Mouse (Mus musculus): ENCODE data around the gene Shank2. TPM values are rescaled to one million over a fixed set of nuclear protein-coding genes. Genes with fewer than 3 reads are reported as not detected.

Gene Shank2
- polyA plus RNA-seq, 1 experiment from 2014 or later = 0.49 TPM

- H3K9me3 ChIP-seq (ENCODE audit: control insufficient read depth, low read length) = no peaks in the 10 kb centered on the region
- H3K27me3 ChIP-seq (ENCODE audit: control insufficient read depth, insufficient read depth, low read length) = no peaks in the 10 kb centered on the region
- H3K4me1 ChIP-seq (ENCODE audit: control insufficient read depth in 2 of 2, insufficient read depth in 2 of 2, low read length in 2 of 2) = no peaks in the 10 kb centered on the region
- 40% methylated on average over 6 of the region's 6 CpGs for WGBS
- H3K36me3 ChIP-seq (ENCODE audit: control insufficient read depth, insufficient read depth, low read length) = no peaks in the 10 kb centered on the region
- no peak for ATAC-seq (ENCODE audit: insufficient number of reproducible peaks, insufficient read depth, low FRiP score, low read depth)
- H3K9ac ChIP-seq (ENCODE audit: low read length) = no peak overlapping the region
- H3K4me2 ChIP-seq (ENCODE audit: low read length) = no peak overlapping the region
- H3K27ac ChIP-seq (replicated peaks in 1 of 2; ENCODE audit: control insufficient read depth in 1 of 2, insufficient read depth in 1 of 2, low read depth in 2 of 2, low read length in 2 of 2) = no peak overlapping the region
- no peak overlapping the region for H3K4me3 ChIP-seq (ENCODE audit: control insufficient read depth in 1 of 2, insufficient read depth in 1 of 2, low read depth in 1 of 2, low read length in 2 of 2)
These were observed 249.5 kb downstream of the Shank2 start for GRCm38 (mm10) chr7:144251250-144251649.

DNA sequence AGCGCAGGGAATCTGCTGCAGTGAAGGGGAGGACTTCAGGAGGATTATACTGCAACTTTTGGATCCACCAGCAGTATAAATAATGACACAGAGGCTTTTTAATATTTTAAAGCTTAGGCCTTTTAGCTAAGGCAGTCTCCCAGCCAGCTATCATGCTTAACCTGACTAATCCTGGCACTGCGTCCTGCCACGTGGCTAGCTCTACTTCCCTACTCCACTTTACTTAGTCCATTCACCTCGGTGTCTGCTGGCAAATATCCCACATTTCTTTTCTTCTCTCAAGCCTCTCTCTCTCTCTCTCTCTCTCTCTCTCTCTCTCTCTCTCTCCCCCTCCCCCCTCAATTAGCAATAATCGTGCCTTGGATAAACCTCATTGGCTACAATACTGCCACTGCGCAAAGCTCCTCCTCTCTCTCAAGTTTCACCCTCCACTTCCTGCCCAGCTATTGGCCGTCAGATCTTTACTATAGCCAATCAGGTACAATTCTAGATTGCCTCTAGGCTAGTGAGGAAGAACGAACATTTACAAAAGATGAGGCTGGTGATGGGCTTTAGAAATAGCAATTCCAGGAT is 253.0 kb downstream of the Shank2 start:
- Histone ChIP-seq H3K27ac (replicated peaks in 1 of 2; ENCODE audit: control insufficient read depth in 1 of 2, insufficient read depth in 1 of 2, low read depth in 2 of 2, low read length in 2 of 2) (no peak overlapping the region), H3K9ac (ENCODE audit: low read length) (no peak overlapping the region), H3K36me3 (ENCODE audit: control insufficient read depth, insufficient read depth, low read length) (no peaks in the 10 kb centered on the region), H3K4me2 (ENCODE audit: low read length) (no peak overlapping the region), H3K9me3 (ENCODE audit: control insufficient read depth, low read length) (no peaks in the 10 kb centered on the region), H3K4me3 (ENCODE audit: control insufficient read depth in 1 of 2, insufficient read depth in 1 of 2, low read depth in 1 of 2, low read length in 2 of 2) (no peak overlapping the region), H3K4me1 (ENCODE audit: control insufficient read depth in 2 of 2, insufficient read depth in 2 of 2, low read length in 2 of 2) (no peaks in the 10 kb centered on the region), H3K27me3 (ENCODE audit: control insufficient read depth, insufficient read depth, low read length) (no peaks in the 10 kb centered on the region)
- no peak for ATAC-seq (ENCODE audit: insufficient number of reproducible peaks, insufficient read depth, low FRiP score, low read depth)
- WGBS = 32% methylated on average over 8 of the region's 8 CpGs

GRCm38 (mm10) chr7:144257821-144258220 is 256.1 kb downstream of the Shank2 start:
- H3K4me3 ChIP-seq (ENCODE audit: control insufficient read depth in 1 of 2, insufficient read depth in 1 of 2, low read depth in 1 of 2, low read length in 2 of 2) = no peak overlapping the region
- H3K9ac ChIP-seq (ENCODE audit: low read length) = no peak overlapping the region
- no peaks in the 10 kb centered on the region for H3K36me3 ChIP-seq (ENCODE audit: control insufficient read depth, insufficient read depth, low read length)
- H3K27ac ChIP-seq (replicated peaks in 1 of 2; ENCODE audit: control insufficient read depth in 1 of 2, insufficient read depth in 1 of 2, low read depth in 2 of 2, low read length in 2 of 2) = no peak overlapping the region
- H3K4me1 ChIP-seq (ENCODE audit: control insufficient read depth in 2 of 2, insufficient read depth in 2 of 2, low read length in 2 of 2) = no peaks in the 10 kb centered on the region; a peak in 1 of 4 replicates
- no peaks in the 10 kb centered on the region for H3K27me3 ChIP-seq (ENCODE audit: control insufficient read depth, insufficient read depth, low read length)
- 66% methylated on average over 7 of the region's 7 CpGs for WGBS
- ATAC-seq (ENCODE audit: insufficient number of reproducible peaks, insufficient read depth, low FRiP score, low read depth) = no peak
- H3K9me3 ChIP-seq (ENCODE audit: control insufficient read depth, low read length) = no peaks in the 10 kb centered on the region
- no peak overlapping the region for H3K4me2 ChIP-seq (ENCODE audit: low read length)

DNA sequence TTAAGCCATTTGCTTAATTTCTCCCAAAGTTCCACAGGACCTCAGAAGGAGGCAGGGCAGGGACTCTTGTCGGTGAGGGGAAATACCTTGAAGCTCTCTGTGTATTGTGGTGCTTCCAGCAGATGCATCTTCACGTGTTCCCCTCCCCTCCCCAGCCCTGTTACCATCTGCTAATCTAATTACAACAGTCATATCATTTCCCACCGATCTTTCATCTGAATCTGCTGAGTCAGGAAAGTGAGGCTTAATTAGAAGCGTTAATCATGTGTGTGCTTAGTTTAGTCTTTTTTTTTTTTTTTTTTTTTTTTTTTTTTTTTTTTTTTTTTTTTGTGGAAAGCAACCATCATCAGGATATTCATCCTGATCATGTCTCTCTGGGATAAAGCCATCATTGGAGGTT is 256.6 kb downstream of the Shank2 start:
- H3K4me2 ChIP-seq (ENCODE audit: low read length) = no peak overlapping the region
- no peak overlapping the region for H3K9ac ChIP-seq (ENCODE audit: low read length)
- H3K36me3 ChIP-seq (ENCODE audit: control insufficient read depth, insufficient read depth, low read length) = no peaks in the 10 kb centered on the region
- H3K27me3 ChIP-seq (ENCODE audit: control insufficient read depth, insufficient read depth, low read length) = no peaks in the 10 kb centered on the region
- H3K4me3 ChIP-seq (ENCODE audit: control insufficient read depth in 1 of 2, insufficient read depth in 1 of 2, low read depth in 1 of 2, low read length in 2 of 2) = no peak overlapping the region
- ATAC-seq (ENCODE audit: insufficient number of reproducible peaks, insufficient read depth, low FRiP score, low read depth) = no peak
- H3K27ac ChIP-seq (replicated peaks in 1 of 2; ENCODE audit: control insufficient read depth in 1 of 2, insufficient read depth in 1 of 2, low read depth in 2 of 2, low read length in 2 of 2) = no peak overlapping the region
- 51% methylated on average over 4 of the region's 4 CpGs for WGBS
- H3K9me3 ChIP-seq (ENCODE audit: control insufficient read depth, low read length) = no peaks in the 10 kb centered on the region
- H3K4me1 ChIP-seq (ENCODE audit: control insufficient read depth in 2 of 2, insufficient read depth in 2 of 2, low read length in 2 of 2) = no peaks in the 10 kb centered on the region; a peak in 1 of 4 replicates

DNA sequence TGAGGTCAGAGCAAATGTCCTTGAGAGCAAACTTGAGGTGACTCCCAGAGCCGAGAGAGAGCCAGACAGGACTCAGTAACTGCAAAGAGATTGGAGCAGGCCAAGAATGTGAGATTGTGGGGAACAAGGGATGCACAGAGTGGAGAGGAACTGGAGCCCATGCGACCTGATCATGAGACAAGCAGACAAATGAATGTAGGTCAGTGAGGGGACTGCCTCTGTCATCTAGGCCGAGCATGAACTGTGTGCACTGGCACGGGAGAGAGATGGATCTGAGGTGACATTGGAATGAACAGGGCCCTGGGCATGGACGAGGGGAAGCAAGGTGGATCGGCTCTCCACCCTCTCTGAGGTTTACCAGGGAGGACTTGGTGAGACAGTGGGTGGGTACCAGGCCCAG is 260.9 kb downstream of the Shank2 start:
- no peak overlapping the region for H3K4me3 ChIP-seq (ENCODE audit: control insufficient read depth in 1 of 2, insufficient read depth in 1 of 2, low read depth in 1 of 2, low read length in 2 of 2)
- no peak overlapping the region for H3K4me2 ChIP-seq (ENCODE audit: low read length)
- 61% methylated on average over 6 of the region's 6 CpGs for WGBS
- H3K36me3 ChIP-seq (ENCODE audit: control insufficient read depth, insufficient read depth, low read length) = no peaks in the 10 kb centered on the region
- H3K27ac ChIP-seq (replicated peaks in 1 of 2; ENCODE audit: control insufficient read depth in 1 of 2, insufficient read depth in 1 of 2, low read depth in 2 of 2, low read length in 2 of 2) = no peak overlapping the region
- no peak for ATAC-seq (ENCODE audit: insufficient number of reproducible peaks, insufficient read depth, low FRiP score, low read depth)
- no peak overlapping the region for H3K9ac ChIP-seq (ENCODE audit: low read length)
- H3K4me1 ChIP-seq (ENCODE audit: control insufficient read depth in 2 of 2, insufficient read depth in 2 of 2, low read length in 2 of 2) = no peaks in the 10 kb centered on the region; a peak in 1 of 4 replicates
- H3K9me3 ChIP-seq (ENCODE audit: control insufficient read depth, low read length) = no peaks in the 10 kb centered on the region
- no peaks in the 10 kb centered on the region for H3K27me3 ChIP-seq (ENCODE audit: control insufficient read depth, insufficient read depth, low read length)

GRCm38 (mm10) chr7:144266745-144267144 is 265.0 kb downstream of the Shank2 start:
- H3K9me3 ChIP-seq (ENCODE audit: control insufficient read depth, low read length) = no peaks in the 10 kb centered on the region
- ATAC-seq (ENCODE audit: insufficient number of reproducible peaks, insufficient read depth, low FRiP score, low read depth) = no peak
- no peak overlapping the region for H3K9ac ChIP-seq (ENCODE audit: low read length)
- no peaks in the 10 kb centered on the region; a peak in 1 of 4 replicates for H3K4me1 ChIP-seq (ENCODE audit: control insufficient read depth in 2 of 2, insufficient read depth in 2 of 2, low read length in 2 of 2)
- no peaks in the 10 kb centered on the region for H3K27me3 ChIP-seq (ENCODE audit: control insufficient read depth, insufficient read depth, low read length)
- no peaks in the 10 kb centered on the region for H3K36me3 ChIP-seq (ENCODE audit: control insufficient read depth, insufficient read depth, low read length)
- H3K4me2 ChIP-seq (ENCODE audit: low read length) = no peak overlapping the region
- no peak overlapping the region for H3K4me3 ChIP-seq (ENCODE audit: control insufficient read depth in 1 of 2, insufficient read depth in 1 of 2, low read depth in 1 of 2, low read length in 2 of 2)
- WGBS = 56% methylated on average over 7 of the region's 7 CpGs
- no peak overlapping the region for H3K27ac ChIP-seq (replicated peaks in 1 of 2; ENCODE audit: control insufficient read depth in 1 of 2, insufficient read depth in 1 of 2, low read depth in 2 of 2, low read length in 2 of 2)

DNA sequence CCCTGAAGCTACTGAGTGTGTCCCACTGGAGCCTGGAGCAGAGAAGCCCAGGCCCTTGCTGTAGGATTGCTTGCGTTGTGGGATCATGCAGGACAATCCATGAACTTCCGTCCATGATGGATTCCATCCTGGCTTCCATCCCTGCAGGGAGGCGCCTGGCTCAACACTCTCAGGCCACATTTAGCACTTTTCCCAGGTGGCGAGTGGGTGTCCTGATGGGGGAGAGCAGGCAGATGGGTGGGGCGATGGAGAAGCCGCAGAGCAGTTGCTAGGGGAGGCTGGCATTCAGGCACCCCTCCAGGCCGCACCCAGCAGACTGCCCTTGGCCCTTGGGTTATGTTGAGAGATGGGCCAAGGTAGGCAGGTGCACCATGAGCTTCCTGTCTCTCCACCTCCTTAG is 266.6 kb downstream of the Shank2 start:
- ATAC-seq (ENCODE audit: insufficient number of reproducible peaks, insufficient read depth, low FRiP score, low read depth) = no peak
- H3K4me3 ChIP-seq (ENCODE audit: control insufficient read depth in 1 of 2, insufficient read depth in 1 of 2, low read depth in 1 of 2, low read length in 2 of 2) = no peak overlapping the region
- H3K4me2 ChIP-seq (ENCODE audit: low read length) = no peak overlapping the region
- no peak overlapping the region for H3K9ac ChIP-seq (ENCODE audit: low read length)
- no peak overlapping the region for H3K27ac ChIP-seq (replicated peaks in 1 of 2; ENCODE audit: control insufficient read depth in 1 of 2, insufficient read depth in 1 of 2, low read depth in 2 of 2, low read length in 2 of 2)
- WGBS = 52% methylated on average over 7 of the region's 7 CpGs
- no peaks in the 10 kb centered on the region for H3K27me3 ChIP-seq (ENCODE audit: control insufficient read depth, insufficient read depth, low read length)
- no peaks in the 10 kb centered on the region for H3K36me3 ChIP-seq (ENCODE audit: control insufficient read depth, insufficient read depth, low read length)
- H3K4me1 ChIP-seq (ENCODE audit: control insufficient read depth in 2 of 2, insufficient read depth in 2 of 2, low read length in 2 of 2) = no peaks in the 10 kb centered on the region
- no peaks in the 10 kb centered on the region for H3K9me3 ChIP-seq (ENCODE audit: control insufficient read depth, low read length)

DNA sequence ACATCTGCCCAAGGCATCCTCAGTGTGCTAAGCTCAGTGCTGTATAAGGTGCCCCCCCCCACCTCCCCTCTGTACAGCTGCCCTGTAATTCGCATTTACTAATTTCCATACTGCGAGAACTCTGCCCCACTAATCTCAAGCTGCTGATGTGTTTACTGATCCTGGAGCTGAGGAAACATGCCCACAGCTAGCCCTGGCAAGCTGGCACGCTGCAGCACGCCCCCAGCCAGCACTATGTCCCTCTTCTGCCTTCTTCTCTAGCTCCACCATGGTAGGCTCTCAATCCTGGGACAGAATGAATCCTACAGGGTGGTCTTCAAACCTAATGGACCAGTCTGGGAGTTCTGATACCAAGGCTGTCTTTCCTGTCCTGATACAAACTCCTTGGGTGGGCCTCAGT is 267.1 kb downstream of the Shank2 start:
- H3K4me1 ChIP-seq (ENCODE audit: control insufficient read depth in 2 of 2, insufficient read depth in 2 of 2, low read length in 2 of 2) = no peaks in the 10 kb centered on the region
- WGBS = 63% methylated on average over 4 of the region's 4 CpGs
- ATAC-seq (ENCODE audit: insufficient number of reproducible peaks, insufficient read depth, low FRiP score, low read depth) = no peak

More for the DNA sequence above, 267.1 kb downstream of the Shank2 start:
- H3K36me3 ChIP-seq (ENCODE audit: control insufficient read depth, insufficient read depth, low read length) = no peaks in the 10 kb centered on the region
- H3K27me3 ChIP-seq (ENCODE audit: control insufficient read depth, insufficient read depth, low read length) = no peaks in the 10 kb centered on the region
- no peaks in the 10 kb centered on the region for H3K9me3 ChIP-seq (ENCODE audit: control insufficient read depth, low read length)
- H3K4me3 ChIP-seq (ENCODE audit: control insufficient read depth in 1 of 2, insufficient read depth in 1 of 2, low read depth in 1 of 2, low read length in 2 of 2) = no peak overlapping the region
- H3K4me2 ChIP-seq (ENCODE audit: low read length) = no peak overlapping the region
- no peak overlapping the region for H3K27ac ChIP-seq (replicated peaks in 1 of 2; ENCODE audit: control insufficient read depth in 1 of 2, insufficient read depth in 1 of 2, low read depth in 2 of 2, low read length in 2 of 2)
- no peak overlapping the region for H3K9ac ChIP-seq (ENCODE audit: low read length)

All from heart, embryonic 14.5 days (tissue).